Mouse (Mus musculus) myocyte (in vitro differentiated cells): ENCODE measurements around the gene Clec10a.

Source experiments
- E2F4 ChIP-seq: IDR thresholded peaks from one replicate; pipeline ENCODE4 v1.6.1; 2011; ENCODE audit warnings: mild to moderate bottlenecking, control low read depth, moderate library complexity; ENCODE audit not compliant: insufficient read depth
- MYOG ChIP-seq, 3 experiments: IDR thresholded peaks; one replicate each; pipeline ENCODE4 v1.6.1; 2011; ENCODE audit warnings: control low read depth in 2 of 3, low read depth in 2 of 3, mild to moderate bottlenecking in 2 of 3; ENCODE audit not compliant: insufficient read length in 2 of 3, control insufficient read depth in 1 of 3, insufficient read depth in 1 of 3
- POLR2A ChIP-seq: IDR thresholded peaks from one replicate; pipeline ENCODE4 v1.6.1; 2011; ENCODE audit warnings: low read depth, mild to moderate bottlenecking, control low read depth, moderate library complexity; ENCODE audit not compliant: insufficient read length
- POLR2AphosphoS2 ChIP-seq: IDR thresholded peaks from one replicate; pipeline ENCODE4 v1.6.1; 2011; ENCODE audit warnings: low read depth, control low read depth; ENCODE audit not compliant: insufficient read length
- TCF12 ChIP-seq: IDR thresholded peaks from one replicate; pipeline ENCODE4 v1.6.1; 2011; ENCODE audit warnings: mild to moderate bottlenecking, control low read depth; ENCODE audit not compliant: poor library complexity, insufficient read depth, severe bottlenecking
- USF1 ChIP-seq: IDR thresholded peaks from one replicate; pipeline ENCODE4 v1.6.1; 2011; ENCODE audit warnings: low read depth, mild to moderate bottlenecking, control low read depth, moderate library complexity

DNA sequence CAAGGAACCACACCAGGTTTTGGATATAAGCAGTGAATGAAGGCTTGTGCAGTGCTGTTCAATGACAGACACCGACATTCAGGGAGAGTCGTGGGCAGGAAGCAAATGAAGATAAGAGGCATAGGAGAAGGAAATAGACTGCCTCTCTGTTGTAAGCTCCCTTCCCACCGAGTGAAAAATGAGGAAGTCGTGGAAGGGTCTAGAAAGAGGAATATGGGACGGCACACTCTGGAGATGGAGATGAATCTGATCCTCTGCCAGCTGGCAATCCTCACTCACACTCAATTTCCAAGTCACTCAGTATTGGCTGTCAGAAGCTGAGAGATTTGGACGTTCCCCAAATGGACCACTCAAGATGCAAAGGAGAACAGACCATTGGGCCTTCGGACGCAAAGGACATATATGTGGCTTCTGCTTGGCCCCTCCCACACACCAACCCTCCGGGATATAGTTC is 26.0 kb upstream of the Clec10a start, which contains the start of gene Mgl2:
- TF ChIP-seq E2F4 (no peak), POLR2A (no peak), POLR2AphosphoS2 (no peak), USF1 (no peak), TCF12 (no peak), MYOG (IDR thresholded peaks at IDR 0.05; ENCODE audit: control insufficient read depth in 1 of 3, insufficient read depth in 1 of 3, insufficient read length in 2 of 3, low read depth in 2 of 3) (no peak)
